Mouse (Mus musculus) hematopoietic multipotent progenitor cell, adult 10-12 weeks (in vitro differentiated cells): Measurements from ENCODE around the gene Fcmr. TPM values are rescaled to one million over a fixed set of nuclear protein-coding genes. Genes with fewer than 3 reads are reported as not detected.

ENCODE experiments used
- polyA plus RNA-seq: library from polyadenylated mRNA; stranded (reverse); fragments of >175 nt; gene quantifications from 2 replicates; pipeline ENCODE4 v1.2.3, GENCODE M21; 2012; ENCODE audit warnings: low replicate concordance

Gene Fcmr
- polyA plus RNA-seq, result 2,209 and 5,805 TPM in 2 replicates

DNA sequence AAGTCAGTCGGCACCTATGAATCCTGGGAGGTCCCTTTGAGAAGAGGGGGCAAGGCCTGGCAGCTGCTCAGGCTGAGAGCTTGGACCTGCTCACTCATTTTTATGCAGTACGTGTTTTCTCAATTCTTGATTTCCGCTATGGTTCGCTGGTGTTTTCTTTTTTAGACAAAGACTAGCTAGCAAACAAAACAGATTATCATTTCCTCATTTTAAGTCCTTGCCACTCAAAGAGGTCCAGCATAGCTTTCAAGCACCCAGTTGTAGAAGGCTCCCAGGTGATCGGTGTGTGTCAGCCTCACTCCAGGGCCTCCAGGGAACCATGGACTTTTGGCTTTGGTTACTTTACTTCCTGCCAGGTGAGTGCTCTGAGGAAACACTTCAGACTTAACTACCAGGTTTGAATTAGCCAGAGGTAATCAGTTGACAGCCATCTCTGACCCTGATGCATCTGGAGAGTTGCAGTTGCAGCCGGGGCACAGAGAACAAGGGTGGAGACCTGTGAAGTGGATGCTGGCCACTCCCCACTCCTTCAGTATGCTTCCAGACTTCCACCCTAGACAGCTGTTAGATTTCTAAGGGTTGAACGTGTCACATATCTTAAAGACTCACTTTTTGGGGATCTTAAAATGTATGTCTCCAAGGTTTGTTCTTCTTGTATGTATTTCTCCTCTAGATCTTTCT, at the start of gene Fcmr:
Fcmr (plus strand) TSS at position 129 of the 681 bp plus-strand sequence.

DNA sequence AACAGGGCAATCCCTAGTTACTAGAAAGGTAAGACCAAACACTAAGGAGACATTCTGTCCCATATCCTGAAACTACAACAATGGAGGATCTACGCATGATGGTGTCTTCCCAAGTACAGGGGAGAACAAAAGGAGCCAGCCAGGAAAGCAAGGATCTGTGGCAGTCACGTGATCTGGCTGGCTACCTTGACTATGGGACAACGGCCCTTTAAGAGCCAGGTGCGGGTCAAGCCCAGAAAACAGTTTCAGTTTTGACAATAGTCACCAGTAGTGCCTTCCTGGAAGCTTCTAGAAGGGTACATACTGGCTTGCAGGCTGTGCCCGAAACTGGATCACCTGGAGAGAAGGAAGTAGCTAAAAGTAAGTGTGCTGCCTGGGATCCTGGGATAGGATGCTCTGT, 39.0 kb upstream of the Fcmr start, which contains the start of gene Pigr:
Pigr (plus strand) TSS at position 237 of the 400 bp plus-strand sequence.

DNA sequence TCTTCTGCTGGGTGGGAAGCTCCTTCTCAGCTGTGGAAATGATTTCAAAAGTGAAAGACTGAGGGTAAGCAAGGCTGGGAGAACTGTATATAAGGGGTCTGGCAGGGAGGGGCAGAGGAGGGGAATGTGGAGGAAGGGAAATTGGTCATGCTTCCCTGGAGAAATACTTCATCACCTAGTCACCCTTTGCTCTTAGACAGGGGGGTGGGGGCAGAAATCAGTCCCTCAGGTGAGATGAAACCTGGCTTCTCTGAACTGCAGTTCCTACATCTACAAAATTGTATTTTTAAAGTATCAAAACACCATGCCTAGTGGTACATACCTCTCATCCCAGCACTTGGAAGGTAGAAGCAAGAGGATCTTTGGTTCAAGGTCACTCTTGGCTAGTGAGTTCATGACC, 21.9 kb downstream of the Fcmr start, which contains the start of gene Il24:
Il24 (minus strand) TSS at position 101 of the 400 bp plus-strand sequence.

DNA sequence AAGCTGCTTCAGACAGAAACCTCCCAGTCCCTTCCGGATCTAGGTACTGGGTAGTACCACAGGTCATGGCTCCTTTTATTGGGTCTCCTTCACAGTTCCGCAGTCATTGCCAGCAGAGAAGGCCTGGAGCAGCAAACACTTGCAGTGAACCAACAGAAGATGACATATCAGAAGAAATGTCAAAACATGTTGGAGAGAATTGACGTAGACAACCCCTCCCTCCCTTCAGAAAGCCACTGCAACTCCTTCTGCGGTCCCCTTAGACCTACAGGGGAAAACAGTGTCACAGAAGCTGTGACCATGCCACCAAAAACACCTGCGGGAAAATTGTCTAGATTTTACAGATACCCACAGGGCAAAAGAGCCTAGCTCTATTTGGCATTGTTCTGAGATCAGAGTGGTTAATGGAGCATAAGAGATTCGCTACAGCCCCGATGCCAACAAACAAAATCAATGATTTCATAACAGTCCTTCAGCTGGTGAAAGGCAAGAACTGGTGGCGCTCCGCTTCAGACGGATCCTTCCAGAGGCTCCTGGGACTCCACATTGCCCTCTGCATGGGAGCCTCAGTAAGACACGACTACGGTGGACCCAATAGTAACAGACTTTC, 46.0 kb downstream of the Fcmr start, which contains the start of gene Il20:
Il20 (minus strand) TSS at position 51 of the 610 bp plus-strand sequence.

Other genes with a start within 250 kb of the Fcmr start
- gene Zp3r, start 236.0 kb upstream of the Fcmr start, polyA plus RNA-seq, result not detected in 2 replicates
- gene C4bp, start 204.0 kb upstream of the Fcmr start, polyA plus RNA-seq, result not detected in 2 replicates
- not detected in 2 replicates for gene Gm29427, start 149.9 kb upstream of the Fcmr start, polyA plus RNA-seq
- 1.7 and 3.7 TPM in 2 replicates for gene Yod1, start 148.3 kb upstream of the Fcmr start, polyA plus RNA-seq
- gene Pfkfb2, start 136.4 kb upstream of the Fcmr start, polyA plus RNA-seq, result 1.3 and 6.7 TPM in 2 replicates
- gene AA986860, start 133.7 kb upstream of the Fcmr start, polyA plus RNA-seq, result 0.71 and 2.5 TPM in 2 replicates
- not detected in 2 replicates for gene Fcamr, start 64.8 kb upstream of the Fcmr start, polyA plus RNA-seq
- gene Pigr, start 39.0 kb upstream of the Fcmr start, polyA plus RNA-seq, result 0.21 and 0.53 TPM in 2 replicates
- not detected in 2 replicates for gene Il24, start 21.8 kb downstream of the Fcmr start, polyA plus RNA-seq
- gene Il20, start 45.8 kb downstream of the Fcmr start, polyA plus RNA-seq, result not detected in 2 replicates
- not detected in 2 replicates for gene Il19, start 74.4 kb downstream of the Fcmr start, polyA plus RNA-seq
- 0.18 TPM in 1 of 2 replicates, not detected in the other for gene Il10, start 154.2 kb downstream of the Fcmr start, polyA plus RNA-seq
- gene Mapkapk2, start 232.2 kb downstream of the Fcmr start, polyA plus RNA-seq, result 88.2 and 202 TPM in 2 replicates